In genomic region chr12:55495114-55495901, GRCm38 (mm10) we compare ENCODE assay signal across 8 mouse cellular contexts. TPM values are rescaled to one million over a fixed set of nuclear protein-coding genes. Genes with fewer than 3 reads are reported as not detected.
DNase-seq lines count a peak whose midpoint lies in the region; ATAC-seq and TF ChIP-seq lines count a peak whose summit lies in the region.

No protein-coding gene starts in this region.

- no peak overlapping the region for H3K27ac ChIP-seq in midbrain, embryonic 14.5 days (replicated peaks; ENCODE audit: low read depth, low read length)
- no peak overlapping the region for H3K27ac ChIP-seq in midbrain, embryonic 15.5 days
- no peak overlapping the region for H3K27ac ChIP-seq in limb, embryonic 14.5 days (replicated peaks; ENCODE audit: low read depth, low read length)

- H3K36me3 ChIP-seq in midbrain, embryonic 14.5 days (ENCODE audit: control insufficient read depth, insufficient read depth, low read length): peaks cover 7% of the 10 kb centered on the region
- H3K36me3 ChIP-seq in midbrain, embryonic 15.5 days (replicated peaks): peaks cover 2% of the 10 kb centered on the region; the same call in 1 of the 2 replicates
- peaks cover 12% of the 10 kb centered on the region for H3K36me3 ChIP-seq in limb, embryonic 14.5 days (ENCODE audit: control insufficient read depth, insufficient read depth, low read length)

- intact Hi-C loops in heart, postnatal 10 days (cut with DNase I): loop anchor here (1.0 kb wide), 1 partner anchor 180 kb away; no protein-coding TSS in a partner anchor

- no peak for TF ChIP-seq POLR2A in limb, embryonic 14.5 days (IDR thresholded peaks at IDR 0.05; ENCODE audit: borderline replicate concordance, extremely low read depth, insufficient read depth, insufficient read length)

- H3K4me3 ChIP-seq in midbrain, embryonic 14.5 days (replicated peaks; ENCODE audit: low read depth, low read length): no peak overlapping the region
- no peak overlapping the region for H3K4me3 ChIP-seq in midbrain, embryonic 15.5 days
- H3K4me3 ChIP-seq in limb, embryonic 14.5 days (replicated peaks; ENCODE audit: low read length): no peak overlapping the region

- peaks cover 13% of the 10 kb centered on the region for H3K4me1 ChIP-seq in midbrain, embryonic 14.5 days (ENCODE audit: control insufficient read depth, insufficient read depth, low read length)
- peaks cover 23% of the 10 kb centered on the region for H3K4me1 ChIP-seq in midbrain, embryonic 15.5 days
- H3K4me1 ChIP-seq in limb, embryonic 14.5 days (ENCODE audit: control insufficient read depth, insufficient read depth, low read length): peaks cover 29% of the 10 kb centered on the region

- 39% methylated on average over 9 of the region's 9 CpGs for WGBS in midbrain, embryonic 14.5 days
- 38% methylated on average over 9 of the region's 9 CpGs for WGBS in midbrain, embryonic 15.5 days
- 36% methylated on average over 9 of the region's 9 CpGs for WGBS in limb, embryonic 14.5 days

- H3K9ac ChIP-seq in midbrain, embryonic 14.5 days (replicated peaks; ENCODE audit: low read length): no peak overlapping the region
- H3K9ac ChIP-seq in midbrain, embryonic 15.5 days: no peak overlapping the region
- H3K9ac ChIP-seq in limb, embryonic 14.5 days (ENCODE audit: low read depth, low read length, severe bottlenecking): no peak overlapping the region

- H3K9me3 ChIP-seq in midbrain, embryonic 14.5 days (ENCODE audit: control insufficient read depth, low read length): no peaks in the 10 kb centered on the region
- H3K9me3 ChIP-seq in midbrain, embryonic 15.5 days: no peaks in the 10 kb centered on the region
- H3K9me3 ChIP-seq in limb, embryonic 14.5 days (ENCODE audit: control insufficient read depth, low read length): no peaks in the 10 kb centered on the region

- DNase-seq in midbrain, embryonic 14.5 days: peak; percentile 89
- DNase-seq in ZHBTc4 (ENCODE audit: low read depth, low spot score): peak; percentile 88
- peak; percentile 85 to 88 for DNase-seq in cerebellum, postnatal 10 days
- peak; percentile 83 to 85 for DNase-seq in heart, postnatal 10 days
- peak; percentile 87 for DNase-seq in limb, embryonic 14.5 days (ENCODE audit: low spot score)
- peak; percentile 53 for DNase-seq in retina, postnatal 7 days (ENCODE audit: low read depth, low spot score)
- DNase-seq in urinary bladder, postnatal 25 days (ENCODE audit: low spot score): no peak

- no peaks in the 10 kb centered on the region for H3K27me3 ChIP-seq in midbrain, embryonic 14.5 days (ENCODE audit: control insufficient read depth, insufficient read depth, low read length)
- no peaks in the 10 kb centered on the region for H3K27me3 ChIP-seq in midbrain, embryonic 15.5 days (replicated peaks)
- no peaks in the 10 kb centered on the region for H3K27me3 ChIP-seq in limb, embryonic 14.5 days (ENCODE audit: control insufficient read depth, insufficient read depth, low read length)

- no peak for ATAC-seq in midbrain, embryonic 14.5 days (ENCODE audit: low FRiP score, low TSS enrichment)
- ATAC-seq in midbrain, embryonic 15.5 days (replicated peaks): no peak
- ATAC-seq in limb, embryonic 14.5 days (ENCODE audit: low FRiP score, low read depth): no peak

- no peak overlapping the region for H3K4me2 ChIP-seq in midbrain, embryonic 14.5 days (ENCODE audit: low read length)
- H3K4me2 ChIP-seq in midbrain, embryonic 15.5 days: no peak overlapping the region
- no peak overlapping the region for H3K4me2 ChIP-seq in limb, embryonic 14.5 days (replicated peaks; ENCODE audit: low read depth, low read length, severe bottlenecking)

RNA-seq across cellular contexts. Expression of gene Nfkbia, which starts 2.9 kb away (rescaled TPM):
- 49.6 and 52.1 TPM in 2 replicates for polyA plus RNA-seq in midbrain, embryonic 14.5 days (2014; fragmentation: Nextera tagmentation; extraction: Ambion mirVana)
- 60.0 and 63.8 TPM in 2 replicates for polyA plus RNA-seq in midbrain, embryonic 15.5 days (2015; fragmentation: Nextera tagmentation; extraction: Ambion mirVana)
- total RNA-seq in heart, postnatal 10 days (2021): 10 to 100 TPM; 45.7 to 65.3 TPM
- 76.0 and 110 TPM in 2 replicates for polyA plus RNA-seq in limb, embryonic 14.5 days (2012; rRNA removed)
- 111 and 123 TPM in 2 replicates for polyA plus RNA-seq in limb, embryonic 14.5 days (2014; fragmentation: Nextera tagmentation; extraction: Ambion mirVana)
